Mouse (Mus musculus): Measurements from ENCODE around the gene Srsf1.
A peak's percentile ranks its signal among the peaks of the same experiment; 100 is the strongest.
"Not testable (repeated sequence)": the region's sequence is repeated elsewhere in the genome, so short reads cannot be mapped to it uniquely, and the experiment has no call there.

The Srsf1 gene

GRCm38 (mm10) chr11:88045159-88045558 is 2.0 kb upstream of the Srsf1 start:
- DNase-seq = not testable (repeated sequence)

DNA sequence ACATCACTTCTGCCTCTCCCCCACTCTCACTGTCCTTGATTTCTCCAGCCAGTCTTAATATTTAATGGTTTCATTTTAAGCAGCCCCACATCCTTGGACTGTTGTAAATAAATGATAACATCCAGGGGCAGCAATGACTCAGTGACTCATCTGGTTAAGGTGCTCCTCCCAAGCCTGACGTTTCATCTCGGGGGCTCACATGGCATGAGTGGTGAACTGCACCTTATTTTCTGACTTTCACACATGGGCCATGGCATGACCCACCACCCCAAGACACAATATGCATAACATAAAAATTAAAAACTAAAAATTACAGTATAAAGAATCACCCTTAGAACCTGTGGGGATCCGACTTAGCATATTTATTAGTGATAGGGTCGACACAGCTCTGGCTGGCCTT is 1.3 kb upstream of the Srsf1 start:
- no peak for DNase-seq

DNA sequence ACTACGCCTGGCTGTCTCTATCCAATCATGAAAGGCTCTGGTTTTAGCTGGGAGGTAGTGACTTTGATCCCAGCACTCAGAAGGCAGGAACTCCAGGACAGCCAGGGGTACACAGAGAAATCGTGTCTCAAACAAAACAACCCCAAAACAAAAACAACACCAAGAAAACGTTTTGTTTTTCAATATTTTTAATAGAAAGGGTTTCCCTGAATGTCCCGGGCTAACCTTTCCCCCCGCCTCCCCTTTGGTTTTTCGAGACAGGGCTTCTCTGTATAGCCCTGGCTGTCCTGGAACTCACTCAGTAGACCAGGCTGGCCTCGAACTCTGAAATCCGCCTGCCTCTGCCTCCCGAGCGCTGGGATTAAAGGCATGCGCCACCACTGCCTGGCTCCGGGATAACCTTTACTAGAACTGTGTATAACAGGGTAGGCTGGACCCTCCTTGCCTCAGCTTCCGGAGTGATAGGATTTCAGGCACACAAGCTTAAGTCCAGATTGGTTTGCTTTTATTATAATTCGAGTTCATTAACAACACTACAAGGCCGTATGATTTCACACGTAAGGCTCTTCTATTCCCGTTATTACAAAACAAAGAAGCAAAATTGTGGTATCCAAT is 743 bp upstream of the Srsf1 start:
- DNase-seq = peak; percentile 54

- peak; percentile 75 for DNase-seq
These were observed 828 bp downstream of the Srsf1 start for GRCm38 (mm10) chr11:88047871-88048531.

DNA sequence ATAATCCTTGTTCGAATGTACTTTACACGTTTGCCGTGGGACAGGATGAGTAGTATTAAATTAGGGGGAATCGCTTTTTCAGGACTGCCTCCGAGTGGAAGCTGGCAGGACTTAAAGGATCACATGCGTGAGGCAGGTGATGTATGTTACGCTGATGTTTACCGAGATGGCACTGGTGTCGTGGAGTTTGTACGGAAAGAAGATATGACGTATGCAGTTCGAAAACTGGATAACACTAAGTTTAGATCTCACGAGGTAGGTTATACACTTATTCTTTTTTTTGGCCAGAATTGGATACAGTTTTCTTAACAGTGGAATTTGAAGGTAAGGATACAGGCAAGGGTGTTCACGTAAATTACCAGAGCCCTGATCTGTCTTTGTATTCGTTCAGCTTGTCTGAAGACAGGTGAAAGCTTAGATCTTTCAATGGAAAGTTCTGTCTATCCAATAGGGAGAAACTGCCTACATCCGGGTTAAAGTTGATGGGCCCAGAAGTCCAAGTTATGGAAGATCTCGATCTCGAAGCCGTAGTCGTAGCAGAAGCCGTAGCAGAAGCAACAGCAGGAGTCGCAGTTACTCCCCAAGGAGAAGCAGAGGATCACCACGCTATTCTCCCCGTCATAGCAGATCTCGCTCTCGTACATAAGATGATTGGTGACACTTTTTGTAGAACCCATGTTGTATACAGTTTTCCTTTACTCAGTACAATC is 1.9 kb downstream of the Srsf1 start:
- no peak for DNase-seq

DNA sequence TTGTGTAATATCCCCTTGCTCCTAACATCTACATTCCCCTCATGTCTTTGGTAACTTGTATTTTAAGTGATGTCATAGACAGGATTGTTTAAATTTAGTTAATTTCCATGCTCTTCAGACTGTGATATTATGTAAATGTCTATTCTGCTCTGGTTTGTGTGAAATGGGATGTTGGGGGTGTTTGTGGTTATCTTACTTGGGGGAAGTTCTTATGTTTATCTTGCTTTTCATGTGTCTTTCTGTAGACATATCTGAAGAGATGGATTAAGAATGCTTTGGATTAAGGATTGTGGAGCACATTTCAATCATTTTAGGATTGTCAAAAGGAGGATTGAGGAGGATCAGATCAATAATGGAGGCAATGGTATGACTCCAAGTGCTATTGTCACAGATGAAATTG is 2.6 kb downstream of the Srsf1 start:
- DNase-seq = no peak

GRCm38 (mm10) chr11:88052638-88053037 is 5.5 kb downstream of the Srsf1 start:
- DNase-seq = no peak

DNA sequence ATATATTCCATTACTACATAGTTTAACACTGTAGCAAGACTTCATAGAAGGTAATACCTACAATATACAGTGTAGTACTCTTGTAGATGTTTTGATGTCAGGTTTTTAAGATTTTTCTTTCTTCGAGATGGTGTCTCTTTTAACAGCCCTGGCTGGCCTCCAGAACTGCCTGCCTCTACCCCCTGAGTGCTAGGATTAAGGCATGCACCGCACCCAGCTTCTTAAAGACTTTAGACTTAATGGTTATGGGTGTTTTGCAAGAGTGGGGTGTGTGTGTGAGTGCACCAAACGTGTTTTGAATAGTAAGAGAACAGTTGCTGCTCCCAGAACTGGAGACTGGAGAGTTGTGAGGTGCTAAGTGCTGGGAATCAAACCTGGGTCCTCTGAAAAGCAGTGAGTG is 6.6 kb downstream of the Srsf1 start:
- DNase-seq = no peak

- DNase-seq = no peak
These were observed 7.4 kb downstream of the Srsf1 start for GRCm38 (mm10) chr11:88054589-88054988.

GRCm38 (mm10) chr11:88055777-88056176 is 8.6 kb downstream of the Srsf1 start:
- no peak for DNase-seq

DNA sequence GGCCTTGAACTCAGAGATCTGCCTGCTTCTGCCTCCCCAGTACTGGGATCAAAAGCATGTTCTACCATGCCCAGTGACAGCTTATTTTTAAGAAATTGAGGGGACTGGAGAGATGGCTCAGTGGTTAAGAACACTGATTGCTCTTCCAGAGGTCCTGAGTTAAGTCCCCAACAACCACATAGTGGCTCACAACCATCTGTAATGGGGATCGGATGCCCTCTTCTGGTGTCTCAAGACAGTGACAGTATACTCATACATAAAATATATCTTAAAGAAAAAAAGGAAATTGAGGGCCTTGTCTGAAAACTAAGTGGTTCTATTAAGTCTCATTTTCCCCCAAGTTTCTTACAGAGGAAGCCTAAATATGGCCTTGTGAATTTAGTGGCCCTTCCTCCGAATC is 10.6 kb downstream of the Srsf1 start:
- DNase-seq = no peak

DNA sequence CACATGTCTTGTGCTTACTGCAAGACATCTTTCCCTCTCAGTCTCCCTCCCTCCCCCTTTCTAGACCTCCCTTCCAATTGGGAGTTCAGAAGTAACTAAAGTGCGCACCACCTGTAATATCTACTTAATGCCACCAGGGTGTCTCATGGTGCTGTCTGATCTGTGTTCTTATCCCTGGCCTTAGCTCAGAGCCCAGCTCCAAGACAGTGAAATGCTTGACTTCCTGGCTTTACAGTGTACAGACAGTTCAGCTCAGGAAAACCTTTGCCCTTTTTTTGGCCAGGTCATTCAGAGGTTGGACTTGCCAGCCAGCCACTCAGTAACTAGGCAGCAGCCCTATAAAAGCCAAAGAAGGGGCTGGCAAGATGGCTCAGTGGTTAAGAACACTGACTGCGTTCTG is 12.0 kb downstream of the Srsf1 start:
- DNase-seq = peak; percentile 53

DNA sequence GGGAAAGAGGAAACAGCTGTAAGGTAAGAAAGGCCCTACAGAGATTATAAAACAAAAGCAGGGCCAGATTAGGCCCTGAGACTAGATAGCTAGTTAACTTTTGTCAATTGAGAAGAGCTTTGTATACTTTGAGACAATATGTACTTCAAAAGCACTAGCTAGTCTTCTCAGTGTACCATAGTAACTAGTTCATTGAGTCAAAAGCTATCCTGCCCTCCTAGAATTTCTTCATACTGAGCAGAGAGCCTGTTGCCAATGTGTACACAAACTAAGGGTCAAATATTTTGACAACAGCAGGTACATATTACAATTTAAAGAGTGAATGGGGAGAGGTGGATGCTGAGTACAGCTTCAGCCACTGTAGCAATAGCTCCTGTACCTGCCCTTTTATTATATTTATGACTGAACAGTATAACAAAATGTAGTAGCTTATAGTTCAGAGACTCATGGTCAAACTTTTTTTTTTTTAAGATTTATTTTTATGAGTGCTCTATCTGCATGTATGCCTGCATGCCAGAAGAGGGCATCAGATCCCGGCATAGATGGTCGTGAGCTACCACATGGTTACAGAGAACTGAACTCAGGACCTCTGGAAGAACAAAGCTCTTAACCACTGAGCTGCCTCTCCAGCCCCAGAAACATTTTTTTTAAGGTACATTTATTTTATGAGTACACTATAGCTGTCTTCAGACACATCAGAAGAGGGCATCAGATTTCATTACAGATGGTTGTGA is 14.9 kb downstream of the Srsf1 start:
- no peak for DNase-seq

DNA sequence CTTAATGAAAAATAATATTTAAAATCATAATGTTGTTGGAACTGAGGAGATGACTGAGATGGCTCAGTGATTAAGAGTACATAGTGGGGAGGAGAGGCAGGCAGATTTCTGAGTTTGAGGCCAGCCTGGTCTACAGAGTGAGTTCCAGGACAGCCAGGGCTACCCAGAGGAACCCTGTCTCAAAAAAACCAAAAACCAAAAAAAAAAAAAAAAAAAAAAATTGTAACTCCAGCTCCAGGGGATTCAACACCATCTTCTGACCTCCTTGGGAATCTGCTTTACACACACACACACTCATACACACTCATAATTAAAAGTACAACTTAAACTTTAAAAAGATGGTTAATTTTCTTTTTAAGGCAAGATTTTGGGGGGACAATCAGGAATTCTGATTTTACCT is 18.6 kb downstream of the Srsf1 start:
- no peak for DNase-seq

GRCm38 (mm10) chr11:88067191-88067585 is 20.0 kb downstream of the Srsf1 start:
- no peak for DNase-seq

DNA sequence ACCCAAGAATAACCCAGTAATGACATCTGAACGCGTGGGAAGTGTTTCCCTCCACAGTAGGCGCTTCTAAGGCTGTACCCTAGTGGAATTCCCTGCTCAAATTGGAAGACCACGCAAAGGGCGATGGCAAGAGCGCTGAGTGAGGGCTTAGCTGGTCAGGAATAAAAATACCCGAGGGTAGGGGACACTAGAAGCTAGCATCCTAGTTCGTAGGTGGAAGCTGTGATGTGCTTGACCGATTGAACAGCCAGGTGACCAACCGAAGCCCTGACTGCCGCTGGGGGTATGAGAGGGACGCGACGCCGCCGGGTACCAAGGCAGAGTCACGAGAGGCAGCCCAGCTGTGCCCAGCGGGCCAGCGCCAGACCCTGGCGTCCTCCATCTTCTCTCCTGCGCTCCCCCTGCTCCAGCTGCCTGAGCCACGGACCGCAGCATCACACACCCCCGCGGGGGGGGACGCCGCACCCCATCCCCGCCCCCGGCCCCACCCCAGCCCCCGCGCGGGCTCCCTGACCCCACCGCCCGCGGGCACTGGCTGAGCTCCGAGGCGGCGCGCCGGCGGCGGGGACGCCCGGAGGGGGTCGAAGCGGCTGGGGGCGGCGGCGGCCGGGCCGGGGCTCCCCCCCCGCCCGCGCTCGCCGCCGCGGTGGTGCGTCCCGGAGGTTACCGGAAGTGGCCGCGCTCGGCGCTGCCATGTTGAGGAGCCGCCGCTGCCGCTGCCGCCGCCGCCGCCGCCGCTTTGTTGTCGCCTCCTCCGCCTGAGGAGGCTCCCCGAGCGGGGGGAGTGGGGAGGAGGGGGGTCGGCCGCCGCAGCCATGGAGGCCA is 20.6 kb downstream of the Srsf1 start, which contains the start of gene Vezf1:
Gene Vezf1 (plus strand): TSS at position 694 of the 825 bp plus-strand sequence.
- DNase-seq = peak; percentile 78

DNA sequence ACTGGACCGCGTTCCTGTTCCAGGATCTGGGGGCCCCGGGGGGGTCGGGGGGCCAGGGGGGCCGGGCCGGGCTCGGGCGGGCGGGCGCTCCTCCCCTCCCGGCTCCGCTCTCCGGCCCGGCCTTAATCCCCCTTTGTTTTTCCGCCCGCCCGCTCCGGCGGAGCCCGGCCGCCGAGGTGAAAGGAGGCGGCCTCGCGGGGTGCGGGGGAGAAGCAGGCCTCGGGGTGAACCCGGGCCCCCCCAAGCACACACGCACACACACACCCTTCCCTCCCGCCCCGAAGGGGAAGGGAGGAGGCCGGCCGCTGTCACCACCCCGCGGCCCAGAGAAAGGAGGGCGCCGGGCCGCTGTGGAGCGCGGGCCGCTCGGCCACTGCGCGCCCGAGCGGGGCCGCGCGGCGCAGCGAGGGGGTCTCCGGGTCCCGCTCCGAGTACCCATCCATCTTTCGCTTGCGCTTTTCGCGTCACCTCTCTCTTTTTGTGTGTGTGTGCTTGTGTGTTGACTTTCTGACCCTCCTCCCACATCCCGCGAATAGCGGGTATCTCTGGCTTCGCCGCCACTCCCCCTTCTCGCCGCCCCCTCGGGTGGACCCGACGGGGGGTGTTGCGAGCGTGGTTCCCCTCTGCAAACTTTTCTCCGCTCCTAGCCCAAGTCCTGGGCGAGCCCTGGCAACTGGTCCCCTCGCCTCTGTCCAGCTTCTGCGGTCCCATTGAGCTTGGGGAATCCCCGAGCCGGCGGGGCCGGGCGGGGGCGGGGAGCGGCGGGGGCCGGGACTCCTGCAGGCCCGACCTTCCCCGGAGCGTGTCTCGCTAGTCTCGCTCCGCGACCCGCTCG is 21.5 kb downstream of the Srsf1 start:
- peak; percentile 71 for DNase-seq

DNA sequence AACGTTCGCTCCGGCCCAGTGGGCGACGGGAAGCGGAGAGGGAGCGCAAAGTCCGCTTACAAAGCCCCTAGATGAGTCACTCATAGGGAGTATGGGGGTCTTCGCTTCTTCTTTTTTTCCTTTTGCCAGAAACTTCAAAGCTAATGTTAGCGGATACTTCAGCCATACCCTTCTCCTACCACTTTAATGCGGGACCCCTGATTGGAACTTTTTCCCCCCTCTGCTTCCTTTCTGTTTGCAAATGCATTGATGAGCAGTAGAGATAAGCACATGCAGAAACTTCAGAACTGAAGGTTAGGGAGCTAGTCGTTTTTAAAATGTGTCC is 22.0 kb downstream of the Srsf1 start:
- no peak for DNase-seq

DNA sequence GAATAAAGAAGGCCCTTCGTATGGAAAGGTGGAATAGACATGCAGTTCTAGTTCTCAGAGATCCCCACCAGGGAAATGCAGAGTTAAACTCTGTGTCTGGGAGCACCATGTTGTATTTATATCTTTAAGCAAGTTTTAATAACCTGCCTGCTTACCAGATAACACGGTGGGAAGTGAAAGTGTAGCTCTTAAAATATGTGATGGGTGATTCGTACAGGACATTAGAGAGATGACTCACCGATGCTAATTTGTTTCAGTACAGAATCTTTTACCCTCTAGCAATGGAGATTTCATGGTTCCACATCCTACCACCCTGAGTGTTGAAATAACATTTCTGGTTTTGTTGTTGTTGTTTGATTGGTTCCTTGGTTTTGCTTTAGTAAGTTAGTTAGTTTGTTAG is 23.2 kb downstream of the Srsf1 start:
- no peak for DNase-seq

GRCm38 (mm10) chr11:88071113-88071512 is 23.9 kb downstream of the Srsf1 start:
- DNase-seq = no peak

GRCm38 (mm10) chr11:88073343-88073875 is 26.2 kb downstream of the Srsf1 start:
- DNase-seq = no peak

DNA sequence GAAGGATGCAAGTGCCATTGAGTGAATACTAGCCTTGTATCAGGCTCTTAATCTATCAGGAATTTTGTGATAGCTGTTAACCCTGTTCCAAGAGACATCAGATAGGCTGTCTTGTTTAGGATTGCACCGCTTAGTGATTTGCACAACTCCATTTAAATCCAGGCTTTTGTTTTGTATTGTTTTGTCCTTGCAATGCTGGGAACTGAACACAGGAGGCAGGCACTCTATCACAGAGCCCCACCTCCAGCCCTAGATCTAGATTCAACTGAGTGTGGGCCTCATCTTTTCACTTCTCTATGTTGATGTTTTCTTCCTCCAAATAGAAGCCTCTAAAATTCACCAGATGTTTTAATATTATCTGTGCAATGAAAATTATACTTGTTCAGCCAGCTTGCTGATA is 28.5 kb downstream of the Srsf1 start:
- no peak for DNase-seq

All from cerebellum, adult 11-12 months (tissue).